ENCODE assay signal across 8 mouse cellular contexts in the genomic region with DNA sequence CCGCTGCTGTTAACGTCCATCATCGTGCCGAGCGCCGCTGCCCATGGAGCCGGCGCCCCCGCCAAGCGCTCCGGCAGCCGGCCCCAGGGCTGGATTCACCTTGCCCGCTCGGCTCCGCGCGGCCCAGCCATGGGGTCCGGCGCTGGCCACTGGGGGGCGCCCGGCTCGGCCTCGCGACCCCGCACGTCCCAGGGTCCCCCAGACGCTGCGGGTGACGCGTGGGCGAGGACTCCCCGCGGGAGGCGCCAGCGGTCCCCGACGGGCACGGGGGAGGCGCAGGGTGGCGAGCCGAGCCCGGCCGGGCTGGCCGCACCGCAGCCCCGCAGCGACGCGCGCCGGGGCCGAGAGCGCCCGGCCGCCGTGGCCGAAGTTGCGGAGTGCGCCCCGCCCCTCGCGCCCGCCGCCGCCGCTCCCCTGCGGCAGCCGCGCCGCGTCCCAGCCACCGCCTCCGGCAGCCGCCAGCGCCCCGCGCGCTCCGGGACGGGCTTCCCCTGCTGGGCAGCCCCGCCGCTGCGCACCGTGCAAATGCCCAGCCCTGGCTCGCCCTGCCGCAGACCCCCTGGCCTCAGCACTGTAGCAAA. TPM values are rescaled to one million over a fixed set of nuclear protein-coding genes. Genes with fewer than 3 reads are reported as not detected.
DNase-seq lines count a peak whose midpoint lies in the region; ATAC-seq and TF ChIP-seq lines count a peak whose summit lies in the region.

A gene (minus strand): TSS at position 277 of the 581 bp plus-strand sequence.

- H3K9me3 ChIP-seq in forebrain, postnatal 0 days (ENCODE audit: low read length) = no peaks in the 10 kb centered on the region
- H3K9me3 ChIP-seq in hindbrain, embryonic 15.5 days = no peaks in the 10 kb centered on the region
- H3K9me3 ChIP-seq in limb, embryonic 12.5 days = no peaks in the 10 kb centered on the region
- H3K9me3 ChIP-seq in midbrain, postnatal 0 days (ENCODE audit: low read length) = no peaks in the 10 kb centered on the region

- H3K36me3 ChIP-seq in forebrain, postnatal 0 days (ENCODE audit: insufficient read depth) = no peaks in the 10 kb centered on the region
- H3K36me3 ChIP-seq in hindbrain, embryonic 15.5 days = no peaks in the 10 kb centered on the region
- no peaks in the 10 kb centered on the region for H3K36me3 ChIP-seq in limb, embryonic 12.5 days
- H3K36me3 ChIP-seq in midbrain, postnatal 0 days (ENCODE audit: insufficient read depth, low read length) = no peaks in the 10 kb centered on the region

- H3K27ac ChIP-seq in forebrain, postnatal 0 days (ENCODE audit: low read depth, low read length) = no peak within 1 kb of the TSS
- H3K27ac ChIP-seq in hindbrain, embryonic 15.5 days (replicated peaks) = peak within 1 kb of the TSS; percentile 78
- no peak within 1 kb of the TSS for H3K27ac ChIP-seq in limb, embryonic 12.5 days
- peak within 1 kb of the TSS; percentile 32; the same call in 1 of the 2 replicates for H3K27ac ChIP-seq in midbrain, postnatal 0 days (ENCODE audit: low read depth, low read length)

- H3K4me1 ChIP-seq in forebrain, postnatal 0 days (ENCODE audit: insufficient read depth) = no peaks in the 10 kb centered on the region
- H3K4me1 ChIP-seq in hindbrain, embryonic 15.5 days (replicated peaks) = peaks cover 10% of the 10 kb centered on the region
- H3K4me1 ChIP-seq in limb, embryonic 12.5 days (replicated peaks) = peaks cover 8% of the 10 kb centered on the region
- no peaks in the 10 kb centered on the region for H3K4me1 ChIP-seq in midbrain, postnatal 0 days (ENCODE audit: insufficient read depth, low read length)

- H3K4me2 ChIP-seq in forebrain, postnatal 0 days (ENCODE audit: low read depth) = peak within 1 kb of the TSS; percentile 90
- peak within 1 kb of the TSS; percentile 89 for H3K4me2 ChIP-seq in hindbrain, embryonic 15.5 days
- H3K4me2 ChIP-seq in limb, embryonic 12.5 days = peak within 1 kb of the TSS; percentile 83
- peak within 1 kb of the TSS; percentile 78 for H3K4me2 ChIP-seq in midbrain, postnatal 0 days (ENCODE audit: low read depth, low read length, poor library complexity, severe bottlenecking)

- peak; percentile 91 for ATAC-seq in forebrain, postnatal 0 days
- ATAC-seq in hindbrain, embryonic 15.5 days (ENCODE audit: low FRiP score, low read depth) = peak; percentile 96
- ATAC-seq in limb, embryonic 12.5 days (ENCODE audit: insufficient number of reproducible peaks, insufficient read depth, low FRiP score, low TSS enrichment, low read depth) = peak; percentile 87
- peak; percentile 93 for ATAC-seq in midbrain, postnatal 0 days (ENCODE audit: low FRiP score)

- H3K9ac ChIP-seq in forebrain, postnatal 0 days = peak within 1 kb of the TSS; percentile 50
- H3K9ac ChIP-seq in hindbrain, embryonic 15.5 days = peak within 1 kb of the TSS; percentile 68
- H3K9ac ChIP-seq in limb, embryonic 12.5 days (replicated peaks) = peak within 1 kb of the TSS; percentile 59
- peak within 1 kb of the TSS; percentile 66 for H3K9ac ChIP-seq in midbrain, postnatal 0 days (replicated peaks; ENCODE audit: low read length, poor library complexity, severe bottlenecking)

- WGBS in forebrain, postnatal 0 days = under 1% methylated on average over 51 of the region's 86 CpGs
- WGBS in hindbrain, embryonic 15.5 days = under 1% methylated on average over 66 of the region's 86 CpGs
- under 1% methylated on average over 78 of the region's 86 CpGs for WGBS in limb, embryonic 12.5 days
- under 1% methylated on average over 55 of the region's 86 CpGs for WGBS in midbrain, postnatal 0 days

- H3K4me3 ChIP-seq in forebrain, postnatal 0 days (ENCODE audit: low read depth, low read length) = peak within 1 kb of the TSS; percentile 64
- H3K4me3 ChIP-seq in hindbrain, embryonic 15.5 days = peak within 1 kb of the TSS; percentile 75
- peak within 1 kb of the TSS; percentile 63 for H3K4me3 ChIP-seq in limb, embryonic 12.5 days (replicated peaks)
- H3K4me3 ChIP-seq in midbrain, postnatal 0 days (ENCODE audit: low read depth, low read length) = peak within 1 kb of the TSS; percentile 64

- H3K27me3 ChIP-seq in forebrain, postnatal 0 days (ENCODE audit: insufficient read depth, low read length) = peaks cover 8% of the 10 kb centered on the region; the same call in 1 of the 2 replicates
- H3K27me3 ChIP-seq in hindbrain, embryonic 15.5 days = peaks cover 5% of the 10 kb centered on the region; the same call in 1 of the 2 replicates
- H3K27me3 ChIP-seq in limb, embryonic 12.5 days = peaks cover 50% of the 10 kb centered on the region
- no peaks in the 10 kb centered on the region for H3K27me3 ChIP-seq in midbrain, postnatal 0 days (ENCODE audit: insufficient read depth, low read length)

- DNase-seq in cerebellum, adult 18-20 months = peak; percentile 1 to 19
- DNase-seq in cerebellum, adult 8-10 months = no peak
- peak; percentile 26 for DNase-seq in adrenal gland, postnatal 25 days
- DNase-seq in forebrain, postnatal 0 days = peak; percentile 39
- peak; percentile 47 for DNase-seq in midbrain, postnatal 0 days (ENCODE audit: low spot score)
- DNase-seq in testis, postnatal 10 days (ENCODE audit: low spot score) = peak; percentile 51

- TF ChIP-seq CTCF in forebrain, postnatal 0 days (IDR thresholded peaks at IDR 0.05; ENCODE audit: low read depth) = peak; percentile 29
- TF ChIP-seq CTCF in midbrain, postnatal 0 days (IDR thresholded peaks at IDR 0.05) = peak; percentile 53

RNA-seq across cellular contexts. Expression of the gene that starts here (rescaled TPM):
- total RNA-seq in adrenal gland, postnatal 25 days (2021) = not detected in 2 replicates
- total RNA-seq in forebrain, postnatal 0 days (2014; rRNA removed) = 11.8 and 18.4 TPM in 2 replicates
- polyA plus RNA-seq in forebrain, postnatal 0 days (2015; fragmentation: Nextera tagmentation; extraction: Ambion mirVana) = 7.4 and 11.9 TPM in 2 replicates
- 16.1 and 16.3 TPM in 2 replicates for polyA plus RNA-seq in hindbrain, embryonic 15.5 days (2015; fragmentation: Nextera tagmentation; extraction: Ambion mirVana)
- 0.10 and 0.28 TPM in 2 replicates for polyA plus RNA-seq in limb, embryonic 12.5 days (2016; fragmentation: Nextera tagmentation; extraction: Ambion mirVana)
- 25.7 and 28.8 TPM in 2 replicates for total RNA-seq in midbrain, postnatal 0 days (2014; rRNA removed)
- polyA plus RNA-seq in midbrain, postnatal 0 days (2015; fragmentation: Nextera tagmentation; extraction: Ambion mirVana) = 15.4 and 15.8 TPM in 2 replicates

Comparison
In these comparisons a context has a peak if more than half of its experiments do, and no peak if none do; other contexts are left out.
1. RNA of the gene that starts here (total RNA-seq): 25.7 to 28.8 TPM in midbrain, postnatal 0 days and 11.8 to 18.4 TPM in forebrain, postnatal 0 days; not detected in adrenal gland, postnatal 25 days; every median in the first group is over 10 times any median in the second.
2. Peak in DNase-seq in adrenal gland, postnatal 25 days; RNA of the gene not detected or under 1 TPM.
3. Peak in ATAC-seq, H3K4me3 ChIP-seq, H3K9ac ChIP-seq and H3K4me2 ChIP-seq in limb, embryonic 12.5 days; RNA of the gene not detected or under 1 TPM.
4. H3K27ac ChIP-seq: peak in hindbrain, embryonic 15.5 days (single experiment) and midbrain, postnatal 0 days (single experiment); none in forebrain, postnatal 0 days (single experiment) and limb, embryonic 12.5 days (single experiment).
5. Peak in every context shown above with its lines, with median percentiles within 50 percentile points of each other: ATAC-seq, H3K4me2 ChIP-seq, H3K4me3 ChIP-seq and H3K9ac ChIP-seq.